Mouse (Mus musculus) stomach, postnatal 0 days (tissue): ENCODE measurements at regions not wholly inside any gene's neighbourhood (a gene's known extent, or its start where the extent isn't known, plus 50 kb on each side); places are given as distances from the start of the nearest gene placed in this dataset.

Experiments
- ATAC-seq: fragments of 200-750 bp; cut with Nextera tagmentation; 2 replicates; pipeline ENCODE4 v1.8.0; 2017; ENCODE audit not compliant: low FRiP score, low TSS enrichment
- DNase-seq: peaks from one replicate; pipeline ENCODE4 v3.0.0-alpha.2; 2016; ENCODE audit warnings: low spot score
- H3K27ac ChIP-seq: fragments of 300-500 bp; sonication (generic); replicated peaks from 2 replicates; pipeline ENCODE4 v1.5.1; 2014; ENCODE audit warnings: mild to moderate bottlenecking, control low read depth
- H3K27me3 ChIP-seq: fragments of 300-500 bp; sonication (generic); 2 replicates; pipeline ENCODE4 v1.6.1; 2014; ENCODE audit warnings: low read length; ENCODE audit not compliant: control insufficient read depth, insufficient read depth
- H3K36me3 ChIP-seq: fragments of 300-500 bp; sonication (generic); 2 replicates; pipeline ENCODE4 v1.6.1; 2014; ENCODE audit warnings: low read length, mixed read lengths; ENCODE audit not compliant: control insufficient read depth, insufficient read depth
- H3K4me1 ChIP-seq: fragments of 300-500 bp; sonication (generic); replicated peaks from 2 replicates; pipeline ENCODE4 v1.6.1; 2014; ENCODE audit warnings: antibody characterized with exemption; ENCODE audit not compliant: control insufficient read depth, insufficient read depth
- H3K4me2 ChIP-seq: fragments of 300-500 bp; sonication (generic); replicated peaks from 2 replicates; pipeline ENCODE4 v1.6.1; 2014; ENCODE audit warnings: low read depth, mild to moderate bottlenecking, control low read depth, moderate library complexity
- H3K4me3 ChIP-seq: fragments of 300-500 bp; sonication (generic); 2 replicates; pipeline ENCODE4 v1.5.1; 2014; ENCODE audit warnings: low read depth, low read length, control low read depth
- H3K9ac ChIP-seq: fragments of 300-500 bp; sonication (generic); 2 replicates; pipeline ENCODE4 v1.6.1; 2014; ENCODE audit warnings: mild to moderate bottlenecking, low read length, control low read depth, mixed read lengths
- H3K9me3 ChIP-seq: fragments of 300-500 bp; sonication (generic); 2 replicates; pipeline ENCODE4 v1.6.1; 2016; ENCODE audit warnings: low read length; ENCODE audit not compliant: control insufficient read depth
- CTCF ChIP-seq: IDR thresholded peaks from 2 replicates; pipeline ENCODE4 v1.5.1; 2016; ENCODE audit warnings: antibody characterized with exemption, low read depth, mild to moderate bottlenecking, moderate library complexity
- EP300 ChIP-seq: optimal IDR thresholded peaks from 2 replicates; pipeline ENCODE3; 2016; ENCODE audit warnings: antibody characterized with exemption
- WGBS: fragments of 180-500 bp; shearing (Covaris S2); extraction: QIAGEN DNeasy Blood & Tissue Kit; methylation state at CpG from one replicate; pipeline ENCODE4 v1.1.7; 2014; 5-methylcytosine and 5-hydroxymethylcytosine counted together

- H3K4me1 ChIP-seq = no peaks in the 10 kb centered on the region
- H3K4me3 ChIP-seq = no peak overlapping the region
- no peaks in the 10 kb centered on the region for H3K9me3 ChIP-seq
- H3K36me3 ChIP-seq = no peaks in the 10 kb centered on the region
- ATAC-seq (no peak), DNase-seq (no peak)
- H3K27ac ChIP-seq = no peak overlapping the region
- H3K4me2 ChIP-seq = no peak overlapping the region
- no peak overlapping the region for H3K9ac ChIP-seq
- no peak for TF ChIP-seq EP300
- no peak for TF ChIP-seq CTCF
- no peaks in the 10 kb centered on the region for H3K27me3 ChIP-seq
Observed at GRCm38 (mm10) chr3:22982430-22982829, 906.0 kb downstream of the Tbl1xr1 start.

- 80% methylated on average over 3 of the region's 3 CpGs for WGBS
- H3K27ac ChIP-seq = no peak overlapping the region
- no peak overlapping the region for H3K4me2 ChIP-seq
- DNase-seq (no peak), ATAC-seq (no peak)
- H3K9me3 ChIP-seq = no peaks in the 10 kb centered on the region
- no peak overlapping the region for H3K9ac ChIP-seq
- H3K4me1 ChIP-seq = no peaks in the 10 kb centered on the region
- TF ChIP-seq CTCF = no peak
- TF ChIP-seq EP300 = no peak
- no peak overlapping the region for H3K4me3 ChIP-seq
- H3K27me3 ChIP-seq = no peaks in the 10 kb centered on the region
- H3K36me3 ChIP-seq = no peaks in the 10 kb centered on the region
Observed at GRCm38 (mm10) chr3:22990136-22990820, 913.8 kb downstream of the Tbl1xr1 start.

GRCm38 (mm10) chr3:22995228-22995627 lies 918.8 kb downstream of the Tbl1xr1 start:
- Histone ChIP-seq H3K9me3 (no peaks in the 10 kb centered on the region), H3K4me1 (no peaks in the 10 kb centered on the region), H3K36me3 (no peaks in the 10 kb centered on the region), H3K9ac (no peak overlapping the region), H3K27ac (no peak overlapping the region), H3K27me3 (no peaks in the 10 kb centered on the region), H3K4me2 (no peak overlapping the region), H3K4me3 (no peak overlapping the region)
- DNase-seq = no peak
- no peak for ATAC-seq
- TF ChIP-seq EP300 (no peak), CTCF (no peak)
- 69% methylated on average over 6 of the region's 6 CpGs for WGBS

GRCm38 (mm10) chr3:22995833-22996232 lies 919.4 kb downstream of the Tbl1xr1 start:
- Histone ChIP-seq H3K36me3 (no peaks in the 10 kb centered on the region), H3K27me3 (no peaks in the 10 kb centered on the region), H3K4me2 (no peak overlapping the region), H3K4me1 (no peaks in the 10 kb centered on the region), H3K27ac (no peak overlapping the region), H3K9ac (no peak overlapping the region), H3K9me3 (no peaks in the 10 kb centered on the region), H3K4me3 (no peak overlapping the region)
- no peak for TF ChIP-seq CTCF
- no peak for TF ChIP-seq EP300
- no peak for DNase-seq
- no peak for ATAC-seq
- WGBS = 46% methylated on average over 4 of the region's 5 CpGs

- Histone ChIP-seq H3K4me1 (no peaks in the 10 kb centered on the region), H3K4me2 (no peak overlapping the region), H3K27me3 (no peaks in the 10 kb centered on the region), H3K27ac (no peak overlapping the region), H3K4me3 (no peak overlapping the region), H3K36me3 (no peaks in the 10 kb centered on the region), H3K9me3 (no peaks in the 10 kb centered on the region), H3K9ac (no peak overlapping the region)
- TF ChIP-seq CTCF = no peak
- TF ChIP-seq EP300 = no peak
- DNase-seq (no peak), ATAC-seq (no peak)
- 65% methylated on average over 3 of the region's 3 CpGs for WGBS
Observed at GRCm38 (mm10) chr3:23001071-23001470, 924.6 kb downstream of the Tbl1xr1 start.

GRCm38 (mm10) chr3:23032064-23032463 lies 955.6 kb downstream of the Tbl1xr1 start:
- 74% methylated on average over 2 of the region's 2 CpGs for WGBS
- ATAC-seq = no peak

More at GRCm38 (mm10) chr3:23032064-23032463, 955.6 kb downstream of the Tbl1xr1 start:
- Histone ChIP-seq H3K4me2 (no peak overlapping the region), H3K36me3 (no peaks in the 10 kb centered on the region), H3K9ac (no peak overlapping the region), H3K4me1 (no peaks in the 10 kb centered on the region), H3K27ac (no peak overlapping the region), H3K9me3 (no peaks in the 10 kb centered on the region), H3K4me3 (no peak overlapping the region), H3K27me3 (no peaks in the 10 kb centered on the region)
- no peak for DNase-seq
- no peak for TF ChIP-seq EP300
